Mouse (Mus musculus): ENCODE results near the gene Pgap3. TPM values are rescaled to one million over a fixed set of nuclear protein-coding genes. Genes with fewer than 3 reads are reported as not detected.

Gene Pgap3
- polyA plus RNA-seq, 1 experiment: 52.1 TPM

GRCm38 (mm10) chr11:98412797-98413301 is 12.6 kb upstream of the Pgap3 start:
- H3K4me1 ChIP-seq (ENCODE audit: control insufficient read depth, insufficient read depth, insufficient read length, low read length): peaks cover 33% of the 10 kb centered on the region
- WGBS: under 1% methylated on average over 40 of the region's 40 CpGs
- peak overlapping the region; percentile 98 for H3K4me3 ChIP-seq (ENCODE audit: low read depth, low read length)
- TF ChIP-seq CTCF (IDR thresholded peaks at IDR 0.05; ENCODE audit: extremely low read depth, insufficient read length, insufficient replicate concordance, low read depth, low read length): no peak
- TF ChIP-seq POLR2A (IDR thresholded peaks at IDR 0.05; ENCODE audit: low read depth, low read length): peak; percentile 27; the same call in 1 of the 2 replicates
- H3K36me3 ChIP-seq (ENCODE audit: control insufficient read depth, insufficient read depth, low read length): no peaks in the 10 kb centered on the region; the same call in 1 of the 2 replicates
- no peaks in the 10 kb centered on the region for H3K27me3 ChIP-seq (ENCODE audit: control insufficient read depth, insufficient read depth, low read length)
- peak overlapping the region; percentile 85 for H3K27ac ChIP-seq (ENCODE audit: insufficient read depth, low read depth, low read length)

- WGBS: under 1% methylated on average over 49 of the region's 49 CpGs
- Histone ChIP-seq H3K27me3 (ENCODE audit: control insufficient read depth, insufficient read depth, low read length) (no peaks in the 10 kb centered on the region), H3K4me3 (ENCODE audit: low read depth, low read length) (peak within 1 kb of the TSS; percentile 98), H3K4me1 (ENCODE audit: control insufficient read depth, insufficient read depth, insufficient read length, low read length) (peaks cover 29% of the 10 kb centered on the region), H3K27ac (ENCODE audit: insufficient read depth, low read depth, low read length) (peak within 1 kb of the TSS; percentile 85), H3K36me3 (ENCODE audit: control insufficient read depth, insufficient read depth, low read length) (no peaks in the 10 kb centered on the region; the same call in 1 of the 2 replicates)
- TF ChIP-seq CTCF (IDR thresholded peaks at IDR 0.05; ENCODE audit: extremely low read depth, insufficient read length, insufficient replicate concordance, low read depth, low read length) (no peak), POLR2A (IDR thresholded peaks at IDR 0.05; ENCODE audit: low read depth, low read length) (peak; percentile 85)
Measured at GRCm38 (mm10) chr11:98412273-98412796, 12.0 kb upstream of the Pgap3 start, which contains the start of gene Erbb2. Erbb2 (plus strand) TSS chr11:98412470.

- WGBS: 10% methylated on average over 10 of the region's 10 CpGs
- Histone ChIP-seq H3K27ac (ENCODE audit: insufficient read depth, low read depth, low read length) (no peak overlapping the region), H3K36me3 (ENCODE audit: control insufficient read depth, insufficient read depth, low read length) (no peaks in the 10 kb centered on the region), H3K4me3 (ENCODE audit: low read depth, low read length) (no peak overlapping the region), H3K4me1 (ENCODE audit: control insufficient read depth, insufficient read depth, insufficient read length, low read length) (peaks cover 7% of the 10 kb centered on the region), H3K27me3 (ENCODE audit: control insufficient read depth, insufficient read depth, low read length) (no peaks in the 10 kb centered on the region)
- TF ChIP-seq CTCF (IDR thresholded peaks at IDR 0.05; ENCODE audit: extremely low read depth, insufficient read length, insufficient replicate concordance, low read depth, low read length) (no peak), POLR2A (IDR thresholded peaks at IDR 0.05; ENCODE audit: low read depth, low read length) (no peak)
Measured at GRCm38 (mm10) chr11:98409341-98409822, 9.1 kb upstream of the Pgap3 start.

GRCm38 (mm10) chr11:98408872-98409271 is 8.6 kb upstream of the Pgap3 start:
- H3K27me3 ChIP-seq (ENCODE audit: control insufficient read depth, insufficient read depth, low read length): no peaks in the 10 kb centered on the region
- H3K27ac ChIP-seq (ENCODE audit: insufficient read depth, low read depth, low read length): peak overlapping the region; percentile 80
- no peak for TF ChIP-seq POLR2A (IDR thresholded peaks at IDR 0.05; ENCODE audit: low read depth, low read length)
- no peak for TF ChIP-seq CTCF (IDR thresholded peaks at IDR 0.05; ENCODE audit: extremely low read depth, insufficient read length, insufficient replicate concordance, low read depth, low read length)
- peaks cover 7% of the 10 kb centered on the region for H3K4me1 ChIP-seq (ENCODE audit: control insufficient read depth, insufficient read depth, insufficient read length, low read length)
- 30% methylated on average over 8 of the region's 8 CpGs for WGBS
- H3K4me3 ChIP-seq (ENCODE audit: low read depth, low read length): 0 out of 2 replicates have a peak overlapping the region, but pooled peaks have one; percentile 17
- no peaks in the 10 kb centered on the region for H3K36me3 ChIP-seq (ENCODE audit: control insufficient read depth, insufficient read depth, low read length)

GRCm38 (mm10) chr11:98406621-98407020 is 6.3 kb upstream of the Pgap3 start:
- 73% methylated on average over 6 of the region's 6 CpGs for WGBS

GRCm38 (mm10) chr11:98400816-98401215 is 526 bp upstream of the Pgap3 start:
- H3K4me1 ChIP-seq (ENCODE audit: control insufficient read depth, insufficient read depth, insufficient read length, low read length): peaks cover 14% of the 10 kb centered on the region
- 11% methylated on average over 3 of the region's 3 CpGs for WGBS
- no peaks in the 10 kb centered on the region for H3K27me3 ChIP-seq (ENCODE audit: control insufficient read depth, insufficient read depth, low read length)
- peak overlapping the region; percentile 100 for H3K27ac ChIP-seq (ENCODE audit: insufficient read depth, low read depth, low read length)
- H3K4me3 ChIP-seq (ENCODE audit: low read depth, low read length): peak overlapping the region; percentile 6; the same call in 1 of the 2 replicates
- no peak for TF ChIP-seq CTCF (IDR thresholded peaks at IDR 0.05; ENCODE audit: extremely low read depth, insufficient read length, insufficient replicate concordance, low read depth, low read length)
- TF ChIP-seq POLR2A (IDR thresholded peaks at IDR 0.05; ENCODE audit: low read depth, low read length): peak; percentile 85
- no peaks in the 10 kb centered on the region for H3K36me3 ChIP-seq (ENCODE audit: control insufficient read depth, insufficient read depth, low read length)

More at GRCm38 (mm10) chr11:98406621-98407020, 6.3 kb upstream of the Pgap3 start:
- Histone ChIP-seq H3K4me3 (ENCODE audit: low read depth, low read length) (no peak overlapping the region), H3K4me1 (ENCODE audit: control insufficient read depth, insufficient read depth, insufficient read length, low read length) (peaks cover 5% of the 10 kb centered on the region), H3K27ac (ENCODE audit: insufficient read depth, low read depth, low read length) (no peak overlapping the region), H3K27me3 (ENCODE audit: control insufficient read depth, insufficient read depth, low read length) (no peaks in the 10 kb centered on the region), H3K36me3 (ENCODE audit: control insufficient read depth, insufficient read depth, low read length) (no peaks in the 10 kb centered on the region)
- TF ChIP-seq CTCF (IDR thresholded peaks at IDR 0.05; ENCODE audit: extremely low read depth, insufficient read length, insufficient replicate concordance, low read depth, low read length) (no peak), POLR2A (IDR thresholded peaks at IDR 0.05; ENCODE audit: low read depth, low read length) (no peak)

- peaks cover 32% of the 10 kb centered on the region for H3K4me1 ChIP-seq (ENCODE audit: control insufficient read depth, insufficient read depth, insufficient read length, low read length)
- 93% methylated on average over 7 of the region's 7 CpGs for WGBS
- TF ChIP-seq CTCF (IDR thresholded peaks at IDR 0.05; ENCODE audit: extremely low read depth, insufficient read length, insufficient replicate concordance, low read depth, low read length): no peak
- no peak for TF ChIP-seq POLR2A (IDR thresholded peaks at IDR 0.05; ENCODE audit: low read depth, low read length)
- H3K4me3 ChIP-seq (ENCODE audit: low read depth, low read length): no peak overlapping the region
- H3K36me3 ChIP-seq (ENCODE audit: control insufficient read depth, insufficient read depth, low read length): no peaks in the 10 kb centered on the region
- H3K27me3 ChIP-seq (ENCODE audit: control insufficient read depth, insufficient read depth, low read length): no peaks in the 10 kb centered on the region
- H3K27ac ChIP-seq (ENCODE audit: insufficient read depth, low read depth, low read length): no peak overlapping the region
Measured at GRCm38 (mm10) chr11:98397946-98398345, 2.3 kb downstream of the Pgap3 start.
